Mouse (Mus musculus) stomach, postnatal 0 days (tissue): ENCODE data around the gene Ifitm6.

ENCODE experiments used
- CTCF ChIP-seq: IDR thresholded peaks from 2 replicates; pipeline ENCODE4 v1.5.1; 2016; ENCODE audit warnings: antibody characterized with exemption, low read depth, mild to moderate bottlenecking, moderate library complexity
- EP300 ChIP-seq: optimal IDR thresholded peaks from 2 replicates; pipeline ENCODE3; 2016; ENCODE audit warnings: antibody characterized with exemption

DNA sequence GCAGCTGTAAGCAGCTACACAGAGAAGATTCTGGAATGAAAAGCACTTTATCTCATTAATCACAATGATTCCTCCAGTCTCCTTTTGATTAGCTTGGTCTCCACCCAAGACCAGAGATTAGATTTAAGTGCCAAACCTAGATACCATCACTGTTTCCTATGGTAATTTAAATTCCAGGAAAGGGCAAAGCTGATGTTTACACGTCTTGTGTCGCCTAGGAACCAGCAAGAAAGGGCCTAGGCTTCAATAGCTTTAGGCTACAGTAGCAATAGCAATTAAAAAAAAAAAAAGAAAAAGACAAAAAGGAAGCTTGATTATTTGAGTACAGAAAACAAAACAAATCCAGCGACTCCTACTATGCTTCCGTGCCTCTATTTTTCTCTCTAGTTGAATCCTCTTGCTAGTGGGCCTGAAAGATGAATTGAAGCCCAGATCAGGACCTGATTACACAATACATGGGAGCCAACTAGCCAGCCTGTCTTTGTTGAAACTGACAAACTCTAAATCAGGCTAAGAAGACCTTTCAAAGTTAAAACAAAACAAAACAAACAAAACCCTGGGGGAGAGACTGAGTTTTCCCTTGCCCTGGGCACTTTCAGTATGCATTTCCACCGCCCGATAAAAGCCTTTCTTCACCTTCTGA is 8.5 kb upstream of the Ifitm6 start:
- TF ChIP-seq CTCF (no peak), EP300 (no peak)
